Mouse (Mus musculus): ENCODE measurements at regions not wholly inside any gene's neighbourhood (a gene's known extent, or its start where the extent isn't known, plus 50 kb on each side); places are given as distances from the start of the nearest gene placed in this dataset.

- H3K4me1 ChIP-seq (ENCODE audit: insufficient read depth, low read depth, low read length), result no peaks in the 10 kb centered on the region
- no peaks in the 10 kb centered on the region for H3K27me3 ChIP-seq (ENCODE audit: insufficient read depth, low read length)
- TF ChIP-seq GATA1 (IDR thresholded peaks at IDR 0.05; ENCODE audit: borderline replicate concordance, low read length), result no peak
- TF ChIP-seq CTCF (IDR thresholded peaks at IDR 0.05; ENCODE audit: low read depth, low read length), result no peak
- TF ChIP-seq GATA2 (IDR thresholded peaks at IDR 0.05; ENCODE audit: borderline replicate concordance, low read depth, low read length), result no peak
- no peak for TF ChIP-seq POLR2AphosphoS5 (IDR thresholded peaks at IDR 0.05; ENCODE audit: insufficient replicate concordance, low read depth, low read length)
- no peak for TF ChIP-seq TAL1 (conservative IDR thresholded peaks at IDR 0.05; ENCODE audit: low read depth, low read length)
- no peak for ATAC-seq (ENCODE audit: extremely low read depth, insufficient number of reproducible peaks, low FRiP score, poor library complexity, severe bottlenecking)
- H3K36me3 ChIP-seq (replicated peaks), result no peaks in the 10 kb centered on the region
- no peak overlapping the region for H3K4me3 ChIP-seq (ENCODE audit: low read depth, low read length)
- DNase-seq (ENCODE audit: low spot score), result no peak
- peaks cover 27% of the 10 kb centered on the region for H3K9me3 ChIP-seq (replicated peaks)
Observed at GRCm38 (mm10) chr2:159428201-159428600, 633.6 kb downstream of the Dhx35 start.

GRCm38 (mm10) chr2:159430577-159431329, 636.1 kb downstream of the Dhx35 start:
- H3K27me3 ChIP-seq (ENCODE audit: insufficient read depth, low read length), result no peaks in the 10 kb centered on the region
- ATAC-seq (ENCODE audit: extremely low read depth, insufficient number of reproducible peaks, low FRiP score, poor library complexity, severe bottlenecking) (no peak), DNase-seq (ENCODE audit: low spot score) (no peak)
- no peak overlapping the region for H3K4me3 ChIP-seq (ENCODE audit: low read depth, low read length)
- no peaks in the 10 kb centered on the region for H3K36me3 ChIP-seq (replicated peaks)
- TF ChIP-seq POLR2AphosphoS5 (IDR thresholded peaks at IDR 0.05; ENCODE audit: insufficient replicate concordance, low read depth, low read length), result no peak
- TF ChIP-seq CTCF (IDR thresholded peaks at IDR 0.05; ENCODE audit: low read depth, low read length), result no peak
- TF ChIP-seq GATA2 (IDR thresholded peaks at IDR 0.05; ENCODE audit: borderline replicate concordance, low read depth, low read length), result no peak
- TF ChIP-seq GATA1 (IDR thresholded peaks at IDR 0.05; ENCODE audit: borderline replicate concordance, low read length), result no peak
- TF ChIP-seq TAL1 (conservative IDR thresholded peaks at IDR 0.05; ENCODE audit: low read depth, low read length), result no peak
- peaks cover 26% of the 10 kb centered on the region for H3K9me3 ChIP-seq (replicated peaks)
- no peaks in the 10 kb centered on the region for H3K4me1 ChIP-seq (ENCODE audit: insufficient read depth, low read depth, low read length)

DNA sequence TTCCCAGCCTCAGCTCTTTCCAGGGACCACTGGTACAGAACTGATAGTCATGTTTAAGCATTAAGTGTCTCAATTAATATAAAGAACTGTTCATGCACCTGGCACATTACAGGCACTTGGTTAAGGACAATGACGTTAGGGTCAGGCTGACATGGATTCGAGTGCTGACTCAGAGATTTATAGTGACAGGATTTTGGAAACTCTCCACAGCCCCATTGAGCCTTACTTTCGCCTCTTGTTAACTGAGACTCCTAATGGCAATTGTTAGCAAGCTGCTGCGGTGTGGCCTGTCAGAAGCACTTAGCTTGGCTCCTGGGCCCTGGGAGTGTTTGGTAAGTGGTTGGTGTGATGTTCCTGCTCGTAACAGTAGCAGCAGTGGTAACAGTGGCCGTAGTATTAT, 644.4 kb downstream of the Dhx35 start:
- DNase-seq (ENCODE audit: low spot score) (no peak), ATAC-seq (ENCODE audit: extremely low read depth, insufficient number of reproducible peaks, low FRiP score, poor library complexity, severe bottlenecking) (no peak)
- H3K4me3 ChIP-seq (ENCODE audit: low read depth, low read length), result no peak overlapping the region
- H3K4me1 ChIP-seq (ENCODE audit: insufficient read depth, low read depth, low read length), result no peaks in the 10 kb centered on the region
- peaks cover 46% of the 10 kb centered on the region for H3K9me3 ChIP-seq (replicated peaks)
- H3K36me3 ChIP-seq (replicated peaks), result no peaks in the 10 kb centered on the region
- TF ChIP-seq TAL1 (conservative IDR thresholded peaks at IDR 0.05; ENCODE audit: low read depth, low read length) (no peak), GATA1 (IDR thresholded peaks at IDR 0.05; ENCODE audit: borderline replicate concordance, low read length) (no peak)
- no peaks in the 10 kb centered on the region for H3K27me3 ChIP-seq (ENCODE audit: insufficient read depth, low read length)

DNA sequence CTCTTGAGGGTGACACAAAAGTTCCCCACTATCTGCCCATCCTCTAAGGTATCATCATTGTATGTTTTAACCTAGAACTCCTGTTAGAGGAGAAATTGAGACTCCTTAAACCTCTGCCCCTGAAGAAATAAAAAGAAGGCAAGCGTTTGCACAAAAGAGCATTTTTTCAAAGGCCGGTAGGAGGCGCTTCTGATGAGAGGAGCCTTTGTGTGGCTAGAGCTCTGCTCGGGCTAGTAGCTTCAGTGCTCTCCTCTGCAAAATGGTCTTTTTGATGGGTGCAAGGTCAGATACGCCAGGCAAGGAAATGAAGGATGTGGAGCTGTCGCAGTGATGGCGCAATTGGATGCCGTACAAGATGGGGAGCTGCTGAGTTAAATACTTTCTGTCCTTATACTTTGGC, 649.0 kb downstream of the Dhx35 start:
- TF ChIP-seq TAL1 (conservative IDR thresholded peaks at IDR 0.05; ENCODE audit: low read depth, low read length), result no peak
- Histone ChIP-seq H3K36me3 (replicated peaks) (no peaks in the 10 kb centered on the region), H3K27me3 (ENCODE audit: insufficient read depth, low read length) (no peaks in the 10 kb centered on the region), H3K9me3 (replicated peaks) (peaks cover 50% of the 10 kb centered on the region), H3K4me1 (ENCODE audit: insufficient read depth, low read depth, low read length) (no peaks in the 10 kb centered on the region), H3K4me3 (ENCODE audit: low read depth, low read length) (no peak overlapping the region)
- DNase-seq (ENCODE audit: low spot score) (no peak), ATAC-seq (ENCODE audit: extremely low read depth, insufficient number of reproducible peaks, low FRiP score, poor library complexity, severe bottlenecking) (no peak)

- ATAC-seq (ENCODE audit: extremely low read depth, insufficient number of reproducible peaks, low FRiP score, poor library complexity, severe bottlenecking), result no peak
- no peaks in the 10 kb centered on the region for H3K27me3 ChIP-seq (ENCODE audit: insufficient read depth, low read length)
- no peak overlapping the region for H3K4me3 ChIP-seq (ENCODE audit: low read depth, low read length)
- H3K36me3 ChIP-seq (replicated peaks), result no peaks in the 10 kb centered on the region
- no peak for DNase-seq (ENCODE audit: low spot score)
- H3K4me1 ChIP-seq (ENCODE audit: insufficient read depth, low read depth, low read length), result no peaks in the 10 kb centered on the region
- H3K9me3 ChIP-seq (replicated peaks), result peaks cover 50% of the 10 kb centered on the region
- no peak for TF ChIP-seq POLR2AphosphoS5 (IDR thresholded peaks at IDR 0.05; ENCODE audit: insufficient replicate concordance, low read depth, low read length)
- no peak for TF ChIP-seq GATA2 (IDR thresholded peaks at IDR 0.05; ENCODE audit: borderline replicate concordance, low read depth, low read length)
- TF ChIP-seq GATA1 (IDR thresholded peaks at IDR 0.05; ENCODE audit: borderline replicate concordance, low read length), result no peak
- no peak for TF ChIP-seq TAL1 (conservative IDR thresholded peaks at IDR 0.05; ENCODE audit: low read depth, low read length)
- no peak for TF ChIP-seq CTCF (IDR thresholded peaks at IDR 0.05; ENCODE audit: low read depth, low read length)
Observed at GRCm38 (mm10) chr2:159446434-159446833, 651.8 kb downstream of the Dhx35 start.

- Histone ChIP-seq H3K9me3 (replicated peaks) (peaks cover 52% of the 10 kb centered on the region), H3K27me3 (ENCODE audit: insufficient read depth, low read length) (no peaks in the 10 kb centered on the region), H3K36me3 (replicated peaks) (no peaks in the 10 kb centered on the region), H3K4me3 (ENCODE audit: low read depth, low read length) (no peak overlapping the region), H3K4me1 (ENCODE audit: insufficient read depth, low read depth, low read length) (no peaks in the 10 kb centered on the region)
- DNase-seq (ENCODE audit: low spot score) (no peak), ATAC-seq (ENCODE audit: extremely low read depth, insufficient number of reproducible peaks, low FRiP score, poor library complexity, severe bottlenecking) (no peak)
- TF ChIP-seq GATA1 (IDR thresholded peaks at IDR 0.05; ENCODE audit: borderline replicate concordance, low read length) (no peak), CTCF (IDR thresholded peaks at IDR 0.05; ENCODE audit: low read depth, low read length) (no peak), TAL1 (conservative IDR thresholded peaks at IDR 0.05; ENCODE audit: low read depth, low read length) (no peak), GATA2 (IDR thresholded peaks at IDR 0.05; ENCODE audit: borderline replicate concordance, low read depth, low read length) (no peak), POLR2AphosphoS5 (IDR thresholded peaks at IDR 0.05; ENCODE audit: insufficient replicate concordance, low read depth, low read length) (no peak)
Observed at GRCm38 (mm10) chr2:159446886-159447285, 652.3 kb downstream of the Dhx35 start.

GRCm38 (mm10) chr2:159448976-159449375, 654.4 kb downstream of the Dhx35 start:
- H3K9me3 ChIP-seq (replicated peaks), result peaks cover 56% of the 10 kb centered on the region
- H3K4me3 ChIP-seq (ENCODE audit: low read depth, low read length), result no peak overlapping the region
- DNase-seq (ENCODE audit: low spot score) (no peak), ATAC-seq (ENCODE audit: extremely low read depth, insufficient number of reproducible peaks, low FRiP score, poor library complexity, severe bottlenecking) (no peak)
- no peaks in the 10 kb centered on the region for H3K36me3 ChIP-seq (replicated peaks)
- H3K4me1 ChIP-seq (ENCODE audit: insufficient read depth, low read depth, low read length), result no peaks in the 10 kb centered on the region
- no peak for TF ChIP-seq POLR2AphosphoS5 (IDR thresholded peaks at IDR 0.05; ENCODE audit: insufficient replicate concordance, low read depth, low read length)
- TF ChIP-seq GATA1 (IDR thresholded peaks at IDR 0.05; ENCODE audit: borderline replicate concordance, low read length), result no peak
- no peak for TF ChIP-seq TAL1 (conservative IDR thresholded peaks at IDR 0.05; ENCODE audit: low read depth, low read length)
- no peak for TF ChIP-seq GATA2 (IDR thresholded peaks at IDR 0.05; ENCODE audit: borderline replicate concordance, low read depth, low read length)
- no peak for TF ChIP-seq CTCF (IDR thresholded peaks at IDR 0.05; ENCODE audit: low read depth, low read length)
- H3K27me3 ChIP-seq (ENCODE audit: insufficient read depth, low read length), result no peaks in the 10 kb centered on the region

Data from G1E (cell line).